Mouse (Mus musculus) layer of hippocampus, adult 9-10 months (tissue): ENCODE results near the gene Xlr5a.
"Not testable (repeated sequence)": the region's sequence is repeated elsewhere in the genome, so short reads cannot be mapped to it uniquely, and the experiment has no call there.

Experiments
- DNase-seq: peaks from one replicate; pipeline ENCODE4 v3.0.0; 2022; ENCODE audit warnings: low spot score

The Xlr5a gene

GRCm38 (mm10) chrX:73143218-73143618, 149.6 kb downstream of the Xlr5a start:
- not testable (repeated sequence) for DNase-seq

- not testable (repeated sequence) for DNase-seq
These were observed 169.6 kb downstream of the Xlr5a start for GRCm38 (mm10) chrX:73122859-73123829.

GRCm38 (mm10) chrX:73116747-73117146, 176.0 kb downstream of the Xlr5a start, which contains the start of gene Gm14685:
Gene Gm14685, plus strand, starts transcription at chrX:73117047.
- not testable (repeated sequence) for DNase-seq

- not testable (repeated sequence) for DNase-seq
These were observed 195.8 kb downstream of the Xlr5a start, which contains the start of gene Xlr3a for GRCm38 (mm10) chrX:73096941-73097508. Gene Xlr3a, minus strand, starts transcription at chrX:73097095.

- DNase-seq, result not testable (repeated sequence)
These were observed 210.3 kb downstream of the Xlr5a start, which contains the start of gene Xlr4a for GRCm38 (mm10) chrX:73082267-73083055. Gene Xlr4a, minus strand, starts transcription at chrX:73082478.

- not testable (repeated sequence) for DNase-seq
These were observed 225.9 kb downstream of the Xlr5a start for GRCm38 (mm10) chrX:73066765-73067312.

GRCm38 (mm10) chrX:73064415-73064793, 228.4 kb downstream of the Xlr5a start, which contains the start of gene Pnma3:
Gene Pnma3, plus strand, starts transcription at chrX:73064787.
- DNase-seq, result no peak

GRCm38 (mm10) chrX:73063512-73064414, 229.0 kb downstream of the Xlr5a start:
- no peak for DNase-seq

GRCm38 (mm10) chrX:73062323-73062722, 230.5 kb downstream of the Xlr5a start:
- no peak for DNase-seq

GRCm38 (mm10) chrX:73061528-73061927, 231.2 kb downstream of the Xlr5a start:
- DNase-seq, result no peak
